Mouse (Mus musculus) macrophage (primary cell): ENCODE data around the gene Cntnap4. TPM values are rescaled to one million over a fixed set of nuclear protein-coding genes. Genes with fewer than 3 reads are reported as not detected.

Experiments
- H3K27ac ChIP-seq: fragments of 350-480 bp; formaldehyde crosslinking; 2 replicates; pipeline ENCODE4 v1.9.0; 2021
- H3K36me3 ChIP-seq: fragments of 350-480 bp; formaldehyde crosslinking; 2 replicates; pipeline ENCODE4 v1.9.0; 2021; ENCODE audit errors: inconsistent target
- H3K4me3 ChIP-seq: fragments of 350-480 bp; formaldehyde crosslinking; 2 replicates; pipeline ENCODE4 v1.9.0; 2021; ENCODE audit errors: inconsistent target
- H3K79me2 ChIP-seq: fragments of 350-480 bp; formaldehyde crosslinking; 2 replicates; pipeline ENCODE4 v1.9.0; 2021; ENCODE audit errors: inconsistent target
- WGBS: methylation state at CpG from one replicate; pipeline ENCODE4 v1.1.7; 2026; ENCODE audit warnings: inconsistent platforms; ENCODE audit not compliant: missing documents; 5-methylcytosine and 5-hydroxymethylcytosine counted together
- polyA plus RNA-seq: library from polyadenylated mRNA; stranded (reverse); fragments of 250-400 nt; gene quantifications from 3 replicates; pipeline ENCODE4 v1.2.4, GENCODE M21; 2018; ENCODE audit warnings: inconsistent platforms
- total RNA-seq, 78 experiments: library from RNA; depleted of rRNA; stranded (reverse); fragments of 250-400 nt; gene quantifications; 1 replicate in 9 of 78; 2 replicates in 24 of 78; 3 replicates in 43 of 78; 4 replicates in 2 of 78; pipeline ENCODE4 v1.2.4; 2018; ENCODE audit warnings: inconsistent platforms in 56 of 78

Cntnap4 gene
- total RNA-seq (2018; cell fraction: chromatin; rRNA removed), result not detected
- not detected for total RNA-seq (2018; cell fraction: cytosol; rRNA removed)
- total RNA-seq (2018; cell fraction: nucleus; rRNA removed), result not detected
- polyA plus RNA-seq, result not detected in 3 replicates

DNA sequence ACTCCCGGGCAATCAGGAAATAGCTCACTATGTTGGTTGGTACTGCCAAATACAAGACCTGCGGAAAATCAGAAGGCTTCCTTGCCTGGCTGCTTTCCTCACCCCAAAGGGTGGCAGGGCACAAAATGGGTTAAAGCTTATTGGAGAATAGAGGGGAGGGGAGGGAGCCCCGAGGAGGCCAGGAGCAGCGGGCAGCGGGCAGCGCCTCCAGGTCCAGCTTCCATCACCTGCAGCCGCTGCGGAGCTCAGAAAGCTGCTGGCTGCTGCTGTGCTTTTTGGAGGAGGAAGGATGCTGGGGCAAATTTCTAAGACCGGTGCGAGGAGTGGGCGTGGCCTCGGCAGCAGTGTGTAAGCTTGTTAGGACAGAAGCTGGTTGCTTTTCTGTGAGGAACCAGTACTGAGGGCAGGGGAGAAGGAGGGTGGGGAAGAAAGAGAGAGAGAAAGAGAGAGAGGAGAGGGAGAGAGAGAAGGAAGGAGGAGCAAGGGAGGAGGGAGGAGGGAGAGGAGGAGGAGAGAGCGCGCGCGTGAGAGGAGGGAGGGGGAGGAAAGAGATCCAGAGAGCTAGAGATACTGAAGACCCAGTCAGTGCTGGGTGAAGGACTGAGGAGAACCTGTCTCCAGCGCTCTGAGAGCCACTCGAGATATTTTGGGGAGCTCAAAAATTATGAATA, at the start of gene Cntnap4:
Gene Cntnap4 (plus strand): TSS at position 573 of the 671 bp plus-strand sequence.
- no peaks in the 10 kb centered on the region for H3K79me2 ChIP-seq
- no peak within 1 kb of the TSS for H3K27ac ChIP-seq
- no peaks in the 10 kb centered on the region for H3K36me3 ChIP-seq
- WGBS, result 6% methylated on average over 17 of the region's 18 CpGs
- H3K4me3 ChIP-seq, result no peak within 1 kb of the TSS

DNA sequence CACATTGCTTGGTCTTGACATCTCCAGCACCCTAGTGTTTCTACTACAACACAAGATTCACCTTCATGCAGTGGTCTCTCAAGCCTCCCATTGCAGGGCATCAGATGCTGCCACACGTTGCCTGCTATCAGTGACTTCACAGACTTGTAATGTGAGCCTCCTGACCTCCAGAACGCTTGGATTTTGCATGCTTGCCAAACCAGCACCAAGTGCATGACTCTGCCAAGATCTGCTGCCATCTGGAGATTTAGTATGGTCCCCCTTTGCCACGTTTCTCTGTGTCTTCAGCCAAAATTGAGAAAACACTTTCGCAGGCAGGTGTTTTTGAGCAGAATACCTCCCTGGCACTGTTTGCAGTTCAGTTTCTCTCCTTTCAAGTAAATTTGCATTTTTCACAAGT, 12.5 kb upstream of the Cntnap4 start:
- Histone ChIP-seq H3K79me2 (no peaks in the 10 kb centered on the region), H3K36me3 (no peaks in the 10 kb centered on the region), H3K27ac (no peak overlapping the region), H3K4me3 (no peak overlapping the region)
- WGBS, result 46% methylated on average over 4 of the region's 4 CpGs

DNA sequence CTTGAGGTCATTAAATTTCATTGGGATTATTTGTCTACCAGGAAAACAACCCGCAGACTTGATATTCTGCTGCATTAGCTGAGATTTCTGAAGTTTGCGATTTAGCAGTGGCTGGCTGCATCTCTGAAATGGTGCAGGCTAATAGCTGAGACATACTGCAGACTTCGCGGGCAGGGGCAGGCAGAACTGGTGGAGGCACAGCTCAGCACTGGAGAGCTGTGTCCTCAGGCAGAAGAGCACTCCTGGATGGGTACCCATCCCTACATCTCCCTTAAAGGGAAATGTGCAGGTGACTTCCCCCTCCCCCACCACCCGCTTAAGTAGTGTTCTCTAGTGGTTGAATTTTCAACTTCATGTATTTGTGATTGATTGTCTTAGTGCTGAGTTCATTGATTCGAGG, 698 bp downstream of the Cntnap4 start:
- 10% methylated on average over 6 of the region's 6 CpGs for WGBS
- H3K36me3 ChIP-seq, result no peaks in the 10 kb centered on the region
- no peak overlapping the region for H3K4me3 ChIP-seq
- H3K79me2 ChIP-seq, result no peaks in the 10 kb centered on the region
- H3K27ac ChIP-seq, result no peak overlapping the region

DNA sequence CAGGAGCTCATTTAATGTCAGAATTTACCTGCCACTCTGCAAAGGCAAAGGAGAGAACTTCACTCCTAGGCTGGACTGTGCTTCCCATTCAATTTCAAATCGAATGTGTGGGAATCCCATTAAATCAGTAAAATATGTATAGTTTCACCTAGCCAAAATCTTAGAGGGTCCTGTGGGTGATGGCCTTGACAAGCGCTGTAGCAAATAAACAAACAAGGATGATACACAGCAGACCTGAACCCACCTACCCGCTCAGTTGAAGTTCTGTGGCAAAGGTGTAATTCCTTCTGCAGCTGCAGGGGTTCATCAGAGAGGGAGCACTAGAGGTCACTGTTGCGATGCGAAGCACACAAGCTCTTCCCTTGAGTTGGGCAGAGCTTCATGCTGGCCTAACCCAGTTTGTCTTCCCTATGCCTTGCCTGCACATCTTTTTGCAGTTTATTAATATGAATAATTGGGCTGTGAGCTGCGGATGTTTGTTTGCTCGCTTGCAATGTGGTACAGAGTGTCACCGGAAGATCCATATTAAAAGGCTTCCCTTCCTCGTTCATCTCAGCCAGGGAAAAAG, 1.6 kb downstream of the Cntnap4 start:
- Histone ChIP-seq H3K36me3 (no peaks in the 10 kb centered on the region), H3K27ac (no peak overlapping the region), H3K79me2 (no peaks in the 10 kb centered on the region), H3K4me3 (no peak overlapping the region)
- 26% methylated on average over 9 of the region's 9 CpGs for WGBS

DNA sequence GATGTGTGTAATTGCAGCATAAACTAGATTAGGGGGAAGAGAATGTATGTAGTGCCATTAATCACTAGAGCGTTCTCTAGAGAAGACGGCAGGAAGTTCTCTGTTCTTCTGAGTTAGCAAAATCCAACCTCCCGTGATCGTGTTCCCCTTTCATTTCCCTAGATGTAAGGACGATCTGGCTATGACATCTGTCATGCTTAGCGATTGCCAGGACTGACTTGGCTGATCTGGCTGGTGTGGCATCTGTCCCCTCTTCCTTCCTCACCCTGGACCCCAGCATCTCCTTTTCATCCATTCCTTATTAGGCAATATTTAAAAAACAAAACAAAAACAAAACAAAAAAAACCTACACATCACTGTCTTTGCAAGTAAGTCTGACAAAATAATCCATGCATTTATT, 11.6 kb downstream of the Cntnap4 start:
- no peak overlapping the region for H3K27ac ChIP-seq
- no peaks in the 10 kb centered on the region for H3K36me3 ChIP-seq
- H3K4me3 ChIP-seq, result no peak overlapping the region
- H3K79me2 ChIP-seq, result no peaks in the 10 kb centered on the region
- 6% methylated on average over 6 of the region's 6 CpGs for WGBS

GRCm38 (mm10) chr8:112583440-112583839, 13.6 kb downstream of the Cntnap4 start:
- H3K27ac ChIP-seq, result no peak overlapping the region
- WGBS, result 80% methylated on average over 2 of the region's 2 CpGs
- no peaks in the 10 kb centered on the region for H3K79me2 ChIP-seq
- H3K4me3 ChIP-seq, result no peak overlapping the region
- no peaks in the 10 kb centered on the region for H3K36me3 ChIP-seq

GRCm38 (mm10) chr8:112588357-112589051, 18.7 kb downstream of the Cntnap4 start:
- H3K79me2 ChIP-seq, result no peaks in the 10 kb centered on the region
- H3K36me3 ChIP-seq, result no peaks in the 10 kb centered on the region
- no peak overlapping the region for H3K27ac ChIP-seq
- 88% methylated on average over 8 of the region's 8 CpGs for WGBS
- no peak overlapping the region for H3K4me3 ChIP-seq

DNA sequence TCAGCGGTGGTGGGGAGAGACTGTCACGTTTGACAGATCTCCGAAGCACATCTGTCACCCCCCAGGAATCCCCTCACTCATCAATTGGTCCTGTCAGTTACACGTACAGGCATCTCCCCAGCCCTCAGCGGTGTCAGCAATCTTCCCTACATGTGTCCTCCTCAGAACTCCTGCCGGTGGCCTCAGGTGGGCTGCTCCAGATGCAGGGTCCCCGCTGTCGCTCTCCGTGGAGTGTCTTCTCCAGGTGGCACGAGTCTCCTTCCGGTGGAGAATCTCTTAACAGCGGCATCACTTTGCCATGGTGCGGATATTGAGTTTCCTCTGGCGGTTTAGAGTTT, 19.2 kb downstream of the Cntnap4 start:
- H3K36me3 ChIP-seq, result no peaks in the 10 kb centered on the region
- no peak overlapping the region for H3K4me3 ChIP-seq
- no peaks in the 10 kb centered on the region for H3K79me2 ChIP-seq
- WGBS, result 82% methylated on average over 14 of the region's 14 CpGs
- no peak overlapping the region for H3K27ac ChIP-seq

GRCm38 (mm10) chr8:112596023-112596776, 26.4 kb downstream of the Cntnap4 start:
- WGBS, result 83% methylated on average over 15 of the region's 15 CpGs
- Histone ChIP-seq H3K79me2 (no peaks in the 10 kb centered on the region), H3K36me3 (no peaks in the 10 kb centered on the region), H3K4me3 (no peak overlapping the region), H3K27ac (no peak overlapping the region)

GRCm38 (mm10) chr8:112599975-112600374, 30.1 kb downstream of the Cntnap4 start:
- H3K36me3 ChIP-seq, result no peaks in the 10 kb centered on the region
- no peak overlapping the region for H3K4me3 ChIP-seq
- H3K27ac ChIP-seq, result no peak overlapping the region
- WGBS, result 88% methylated on average over 11 of the region's 11 CpGs
- H3K79me2 ChIP-seq, result no peaks in the 10 kb centered on the region

GRCm38 (mm10) chr8:112601150-112601549, 31.3 kb downstream of the Cntnap4 start:
- WGBS, result 72% methylated on average over 1 of the region's 1 CpGs

GRCm38 (mm10) chr8:112610121-112610520, 40.3 kb downstream of the Cntnap4 start:
- WGBS, result 81% methylated on average over 6 of the region's 6 CpGs
- no peaks in the 10 kb centered on the region for H3K79me2 ChIP-seq
- H3K27ac ChIP-seq, result no peak overlapping the region
- H3K4me3 ChIP-seq, result no peak overlapping the region
- no peaks in the 10 kb centered on the region for H3K36me3 ChIP-seq

More at GRCm38 (mm10) chr8:112601150-112601549, 31.3 kb downstream of the Cntnap4 start:
- Histone ChIP-seq H3K27ac (no peak overlapping the region), H3K4me3 (no peak overlapping the region), H3K79me2 (no peaks in the 10 kb centered on the region), H3K36me3 (no peaks in the 10 kb centered on the region)

GRCm38 (mm10) chr8:112628791-112629190, 58.9 kb downstream of the Cntnap4 start:
- no peak overlapping the region for H3K4me3 ChIP-seq
- H3K27ac ChIP-seq, result no peak overlapping the region
- 95% methylated on average over 7 of the region's 7 CpGs for WGBS
- H3K36me3 ChIP-seq, result no peaks in the 10 kb centered on the region
- H3K79me2 ChIP-seq, result no peaks in the 10 kb centered on the region

DNA sequence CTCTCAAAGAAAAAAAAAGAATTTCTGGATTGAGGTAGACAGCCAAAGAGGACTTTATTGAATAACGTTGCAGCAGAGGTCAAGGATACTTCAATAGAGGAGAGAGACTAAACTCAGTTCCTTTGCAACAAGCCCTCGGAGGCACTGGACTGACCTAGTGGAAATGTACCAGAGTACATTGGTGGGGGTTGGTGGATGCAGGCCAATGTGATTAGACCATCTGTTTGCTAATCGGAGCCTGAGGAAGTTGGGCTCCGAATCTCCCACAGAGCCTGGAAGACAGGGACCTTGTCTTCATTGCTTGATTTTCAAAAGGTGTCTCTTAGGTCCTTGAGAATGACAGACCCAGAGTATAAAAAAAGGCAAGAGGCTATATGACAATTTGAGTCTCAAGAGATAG, 82.8 kb downstream of the Cntnap4 start:
- Histone ChIP-seq H3K27ac (no peak overlapping the region), H3K79me2 (no peaks in the 10 kb centered on the region), H3K4me3 (no peak overlapping the region), H3K36me3 (no peaks in the 10 kb centered on the region)
- 83% methylated on average over 4 of the region's 4 CpGs for WGBS
